Mouse (Mus musculus) kidney, postnatal 4 days (tissue): ENCODE measurements around the gene Ube2l3.

Source experiments
- DNase-seq, 2 experiments: peaks; one replicate each; pipeline ENCODE4 v3.0.0; 2021; ENCODE audit warnings: mixed read lengths in 2 of 2

Ube2l3 gene

GRCm38 (mm10) chr16:17146772-17147235 is 55.6 kb downstream of the Ube2l3 start, which contains the start of gene Ccdc116:
Gene Ccdc116 (minus strand): TSS chr16:17147229.
- peak; percentile 85 to 90 for DNase-seq

GRCm38 (mm10) chr16:17144339-17144738 is 58.1 kb downstream of the Ube2l3 start, which contains the start of gene Ydjc:
Gene Ydjc (plus strand): TSS chr16:17144621.
- peak in 1 of 2 experiments; percentile 37 for DNase-seq

- DNase-seq = no peak
Measured at GRCm38 (mm10) chr16:17137355-17137754, 65.1 kb downstream of the Ube2l3 start.

GRCm38 (mm10) chr16:17132906-17133200 is 69.6 kb downstream of the Ube2l3 start:
- no peak for DNase-seq

- peak; percentile 98 to 99 for DNase-seq
Measured at GRCm38 (mm10) chr16:17132089-17132905, 70.2 kb downstream of the Ube2l3 start, which contains the start of gene Sdf2l1. Gene Sdf2l1 (minus strand): TSS chr16:17132383.

- peak; percentile 20 to 37 for DNase-seq
Measured at GRCm38 (mm10) chr16:17131191-17132088, 71.0 kb downstream of the Ube2l3 start.

GRCm38 (mm10) chr16:17127292-17127691 is 75.2 kb downstream of the Ube2l3 start:
- DNase-seq = peak; percentile 58 to 70

GRCm38 (mm10) chr16:17124871-17125520 is 77.5 kb downstream of the Ube2l3 start, which contains the start of gene 2610318N02Rik:
Gene 2610318N02Rik (minus strand): TSS chr16:17125167.
- DNase-seq = peak; percentile 84 to 89

- peak; percentile 43 to 44 for DNase-seq
Measured at GRCm38 (mm10) chr16:17124119-17124870, 78.2 kb downstream of the Ube2l3 start.

GRCm38 (mm10) chr16:17121569-17121968 is 80.9 kb downstream of the Ube2l3 start:
- no peak for DNase-seq

GRCm38 (mm10) chr16:17117309-17117799 is 85.1 kb downstream of the Ube2l3 start:
- DNase-seq = no peak

GRCm38 (mm10) chr16:17110771-17111743 is 91.4 kb downstream of the Ube2l3 start, which contains the start of gene Ppil2:
Gene Ppil2 (minus strand): TSS chr16:17111257.
- DNase-seq = peak; percentile 73 to 79

GRCm38 (mm10) chr16:17104600-17104999 is 97.8 kb downstream of the Ube2l3 start:
- no peak for DNase-seq

GRCm38 (mm10) chr16:17102630-17103220 is 99.7 kb downstream of the Ube2l3 start:
- peak in 1 of 2 experiments; percentile 32 for DNase-seq
